Mouse (Mus musculus) cerebellum, postnatal 36 days (tissue): ENCODE measurements around the gene Vmn2r90.
"Not testable (repeated sequence)": the region's sequence is repeated elsewhere in the genome, so short reads cannot be mapped to it uniquely, and the experiment has no call there.

ENCODE experiments used
- DNase-seq, 2 experiments: peaks; one replicate each; pipeline ENCODE4 v3.0.0; 2021 to 2022; ENCODE audit warnings: mixed read lengths in 2 of 2

Vmn2r90 gene

GRCm38 (mm10) chr17:17703447-17703846, at the start of gene Vmn2r90:
Gene Vmn2r90, plus strand, starts transcription at chr17:17703747.
- no peak for DNase-seq

- no peak for DNase-seq
Measured at GRCm38 (mm10) chr17:17654997-17655828, 48.3 kb upstream of the Vmn2r90 start.

GRCm38 (mm10) chr17:17655829-17656176, 47.7 kb upstream of the Vmn2r90 start:
- DNase-seq, result no peak

- DNase-seq, result no peak
Measured at GRCm38 (mm10) chr17:17678781-17679180, 24.8 kb upstream of the Vmn2r90 start.

GRCm38 (mm10) chr17:17690659-17691058, 12.9 kb upstream of the Vmn2r90 start:
- DNase-seq, result no peak

- DNase-seq, result not testable (repeated sequence)
Measured at GRCm38 (mm10) chr17:17732396-17732795, 28.8 kb downstream of the Vmn2r90 start.

GRCm38 (mm10) chr17:17738635-17739034, 35.1 kb downstream of the Vmn2r90 start:
- no peak for DNase-seq

GRCm38 (mm10) chr17:17739300-17739699, 35.8 kb downstream of the Vmn2r90 start:
- not testable (repeated sequence) for DNase-seq

- DNase-seq, result not testable (repeated sequence)
Measured at GRCm38 (mm10) chr17:17739936-17740335, 36.4 kb downstream of the Vmn2r90 start.

- DNase-seq, result not testable (repeated sequence)
Measured at GRCm38 (mm10) chr17:17741516-17741915, 38.0 kb downstream of the Vmn2r90 start.

GRCm38 (mm10) chr17:17749371-17749770, 45.8 kb downstream of the Vmn2r90 start:
- DNase-seq, result peak; percentile 39 to 59

- no peak for DNase-seq
Measured at GRCm38 (mm10) chr17:17762614-17763293, 59.2 kb downstream of the Vmn2r90 start.

GRCm38 (mm10) chr17:17764206-17764605, 60.7 kb downstream of the Vmn2r90 start:
- DNase-seq, result no peak

GRCm38 (mm10) chr17:17766481-17766880, 62.9 kb downstream of the Vmn2r90 start:
- DNase-seq, result peak in 1 of 2 experiments; percentile 39
